Mouse (Mus musculus) olfactory bulb, adult 2 months (tissue): ENCODE measurements around the gene Krtap4-9. TPM values are rescaled to one million over a fixed set of nuclear protein-coding genes. Genes with fewer than 3 reads are reported as not detected.

Source experiments
- polyA plus RNA-seq: library from polyadenylated mRNA; stranded (reverse); fragments of >200 nt; gene quantifications from 2 replicates; pipeline ENCODE4 v1.2.4, GENCODE M21; 2012; ENCODE audit warnings: low replicate concordance; ENCODE audit not compliant: missing spikeins, insufficient read depth, insufficient read length

The Krtap4-9 gene
- polyA plus RNA-seq, 1 experiment: not detected

Other genes with a start within 250 kb of the Krtap4-9 start
- gene Krt40, start 242.0 kb upstream of the Krtap4-9 start, polyA plus RNA-seq: not detected in 2 replicates
- gene Krtap3-3, start 234.3 kb upstream of the Krtap4-9 start, polyA plus RNA-seq: not detected in 2 replicates
- not detected in 2 replicates for gene Krtap3-2, start 228.3 kb upstream of the Krtap4-9 start, polyA plus RNA-seq
- not detected in 2 replicates for gene Gm11939, start 225.7 kb upstream of the Krtap4-9 start, polyA plus RNA-seq
- not detected in 2 replicates for gene Krtap3-1, start 218.6 kb upstream of the Krtap4-9 start, polyA plus RNA-seq
- gene Krtap1-5, start 204.2 kb upstream of the Krtap4-9 start, polyA plus RNA-seq: not detected in 2 replicates
- not detected in 2 replicates for gene Krtap1-4, start 201.5 kb upstream of the Krtap4-9 start, polyA plus RNA-seq
- gene Krtap1-3, start 193.9 kb upstream of the Krtap4-9 start, polyA plus RNA-seq: not detected in 2 replicates
- not detected in 2 replicates for gene Krtap9-3, start 187.1 kb upstream of the Krtap4-9 start, polyA plus RNA-seq
- not detected in 2 replicates for gene Gm11938, start 181.9 kb upstream of the Krtap4-9 start, polyA plus RNA-seq
- gene Gm11937, start 175.0 kb upstream of the Krtap4-9 start, polyA plus RNA-seq: not detected in 2 replicates
- gene Krtap2-4, start 170.4 kb upstream of the Krtap4-9 start, polyA plus RNA-seq: not detected in 2 replicates
- gene Gm11562, start 164.8 kb upstream of the Krtap4-9 start, polyA plus RNA-seq: not detected in 2 replicates
- gene Krtap4-1, start 157.0 kb upstream of the Krtap4-9 start, polyA plus RNA-seq: not detected in 2 replicates
- gene Krtap4-2, start 150.1 kb upstream of the Krtap4-9 start, polyA plus RNA-seq: not detected in 2 replicates
- not detected in 2 replicates for gene Krtap4-7, start 141.1 kb upstream of the Krtap4-9 start, polyA plus RNA-seq
- gene Gm11555, start 135.0 kb upstream of the Krtap4-9 start, polyA plus RNA-seq: not detected in 2 replicates
- gene Gm11563, start 126.2 kb upstream of the Krtap4-9 start, polyA plus RNA-seq: not detected in 2 replicates
- gene Krtap4-6, start 119.2 kb upstream of the Krtap4-9 start, polyA plus RNA-seq: not detected in 2 replicates
- gene Gm14190, start 94.5 kb upstream of the Krtap4-9 start, polyA plus RNA-seq: not detected in 2 replicates
- gene Gm14180, start 50.9 kb upstream of the Krtap4-9 start, polyA plus RNA-seq: not detected in 2 replicates
- gene Gm11595, start 12.3 kb upstream of the Krtap4-9 start, polyA plus RNA-seq: not detected in 2 replicates
- not detected in 2 replicates for gene Krtap4-8, start 4.5 kb upstream of the Krtap4-9 start, polyA plus RNA-seq
- not detected in 2 replicates for gene Gm11596, start 8.3 kb downstream of the Krtap4-9 start, polyA plus RNA-seq
- not detected in 2 replicates for gene Gm11569, start 13.7 kb downstream of the Krtap4-9 start, polyA plus RNA-seq
- gene Gm11554, start 19.2 kb downstream of the Krtap4-9 start, polyA plus RNA-seq: not detected in 2 replicates
- not detected in 2 replicates for gene Krtap4-13, start 24.7 kb downstream of the Krtap4-9 start, polyA plus RNA-seq
- not detected in 2 replicates for gene Gm11564, start 30.5 kb downstream of the Krtap4-9 start, polyA plus RNA-seq
- gene 2300003K06Rik, start 52.9 kb downstream of the Krtap4-9 start, polyA plus RNA-seq: not detected in 2 replicates
- not detected in 2 replicates for gene Krtap4-16, start 66.4 kb downstream of the Krtap4-9 start, polyA plus RNA-seq
- not detected in 2 replicates for gene Gm11568, start 72.7 kb downstream of the Krtap4-9 start, polyA plus RNA-seq
- gene Gm11559, start 79.3 kb downstream of the Krtap4-9 start, polyA plus RNA-seq: not detected in 2 replicates
- not detected in 2 replicates for gene Krtap9-1, start 88.2 kb downstream of the Krtap4-9 start, polyA plus RNA-seq
- gene Gm11567, start 94.0 kb downstream of the Krtap4-9 start, polyA plus RNA-seq: not detected in 2 replicates
- not detected in 2 replicates for gene Krtap31-1, start 122.7 kb downstream of the Krtap4-9 start, polyA plus RNA-seq
- not detected in 2 replicates for gene Gm11565, start 129.6 kb downstream of the Krtap4-9 start, polyA plus RNA-seq
- gene Krtap31-2, start 151.1 kb downstream of the Krtap4-9 start, polyA plus RNA-seq: not detected in 2 replicates
- gene Krtap9-5, start 163.3 kb downstream of the Krtap4-9 start, polyA plus RNA-seq: not detected in 2 replicates
- not detected in 2 replicates for gene Krtap29-1, start 193.9 kb downstream of the Krtap4-9 start, polyA plus RNA-seq
- not detected in 2 replicates for gene Krtap16-1, start 201.4 kb downstream of the Krtap4-9 start, polyA plus RNA-seq
- not detected in 2 replicates for gene Krtap17-1, start 208.8 kb downstream of the Krtap4-9 start, polyA plus RNA-seq
- not detected in 2 replicates for gene Krt33a, start 231.0 kb downstream of the Krtap4-9 start, polyA plus RNA-seq
- gene Krt33b, start 244.7 kb downstream of the Krtap4-9 start, polyA plus RNA-seq: not detected in 2 replicates